Mouse (Mus musculus) skeletal muscle tissue, adult 2 months (tissue): ENCODE results near the gene Rbm20.
"Not testable (repeated sequence)": the region's sequence is repeated elsewhere in the genome, so short reads cannot be mapped to it uniquely, and the experiment has no call there.

Experiments used
- DNase-seq: peaks from one replicate; pipeline ENCODE4 v3.0.0-alpha.2; 2012; ENCODE audit warnings: low read depth, low spot score

Rbm20 gene

GRCm38 (mm10) chr19:53676718-53677634, at the start of gene Rbm20:
Gene Rbm20 (plus strand): TSS chr19:53677306.
- DNase-seq: peak; percentile 74

DNA sequence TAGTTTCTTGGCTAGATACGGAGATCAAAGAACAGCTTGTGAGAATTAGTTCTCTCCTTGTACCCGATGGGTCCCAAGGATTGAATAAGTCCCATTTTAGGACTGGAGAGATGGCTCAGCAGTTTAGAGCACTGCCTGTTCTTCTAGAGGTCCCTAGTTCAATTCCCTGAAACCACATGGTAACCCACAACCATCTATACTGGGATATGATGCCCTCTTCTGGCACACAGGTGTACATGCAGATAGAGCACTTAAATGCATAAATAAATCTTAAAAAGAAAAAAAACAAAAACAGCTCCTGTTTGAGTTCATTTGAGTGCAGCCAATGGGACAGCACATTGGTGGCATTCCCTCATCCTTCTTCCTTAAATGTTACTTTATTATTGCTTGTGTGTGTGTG, 39.1 kb upstream of the Rbm20 start:
- no peak for DNase-seq

DNA sequence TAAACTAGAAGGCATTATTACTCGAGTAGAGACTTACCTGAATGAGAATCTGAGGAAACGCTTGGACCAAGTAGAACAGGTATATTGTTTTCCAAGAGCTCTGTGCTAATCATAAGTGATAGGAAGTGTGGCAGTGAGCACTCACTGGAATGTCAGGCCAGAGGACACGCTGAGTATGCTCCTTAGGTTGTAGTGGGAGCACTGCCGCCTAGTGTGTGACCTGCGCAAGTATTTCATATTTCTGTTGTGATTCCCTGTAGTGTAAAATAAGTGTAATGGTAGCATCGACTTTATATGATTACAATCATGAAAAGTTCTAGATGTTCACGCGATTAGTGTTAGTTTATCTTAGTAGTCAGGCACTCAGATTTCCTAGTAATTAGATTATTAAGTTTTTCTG, 38.4 kb upstream of the Rbm20 start:
- no peak for DNase-seq

DNA sequence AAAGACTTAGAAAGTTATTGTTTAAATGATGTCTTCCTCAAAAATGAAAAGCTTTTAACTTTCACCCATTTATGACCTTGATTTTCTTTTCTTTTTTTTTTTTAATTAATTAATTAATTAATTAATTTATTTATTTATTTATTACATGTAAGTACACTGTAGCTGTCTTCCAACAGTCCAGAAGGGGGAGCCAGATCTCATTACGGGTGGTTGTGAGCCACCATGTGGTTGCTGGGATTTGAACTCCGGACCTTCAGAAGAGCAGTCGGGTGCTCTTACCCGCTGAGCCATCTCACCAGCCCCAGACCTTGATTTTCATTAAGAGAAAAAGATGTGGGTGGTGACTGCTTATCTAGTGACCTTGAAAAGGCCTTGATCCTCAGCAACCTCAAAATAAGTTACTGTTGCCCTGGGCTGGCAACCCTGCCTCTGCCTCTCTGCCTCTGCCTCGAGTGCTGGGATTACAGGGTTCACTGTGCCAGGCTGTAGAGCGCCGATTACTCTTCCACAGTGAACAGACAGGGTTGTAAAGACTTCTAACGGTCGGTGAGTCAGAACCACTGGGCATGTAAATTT, 33.0 kb upstream of the Rbm20 start:
- no peak for DNase-seq

- DNase-seq: no peak
Observed at GRCm38 (mm10) chr19:53647301-53647700, 29.8 kb upstream of the Rbm20 start.

- DNase-seq: peak; percentile 89
Observed at GRCm38 (mm10) chr19:53648056-53648455, 29.1 kb upstream of the Rbm20 start.

DNA sequence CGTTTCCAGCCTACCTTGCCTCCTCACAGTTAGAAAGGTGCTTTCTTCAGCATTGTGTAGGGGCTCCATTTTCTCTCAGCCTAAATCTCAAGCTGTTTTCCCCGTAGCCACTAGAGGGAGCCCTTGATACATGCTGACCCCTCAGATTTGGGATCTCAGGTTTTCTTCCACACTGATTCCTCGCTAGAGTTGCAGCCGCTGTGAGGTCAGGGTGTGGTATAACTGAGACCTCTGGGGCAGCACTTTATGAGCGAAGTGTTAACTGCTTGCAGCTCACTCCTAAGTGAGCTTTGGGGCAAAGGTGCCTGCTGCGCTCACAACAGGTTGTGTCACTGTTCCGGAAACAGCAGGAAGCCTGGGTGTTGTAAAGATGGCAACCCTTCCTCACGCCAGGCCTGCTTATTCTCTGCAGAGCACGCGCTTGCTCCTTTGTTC, 28.3 kb upstream of the Rbm20 start:
- DNase-seq: peak; percentile 88

DNA sequence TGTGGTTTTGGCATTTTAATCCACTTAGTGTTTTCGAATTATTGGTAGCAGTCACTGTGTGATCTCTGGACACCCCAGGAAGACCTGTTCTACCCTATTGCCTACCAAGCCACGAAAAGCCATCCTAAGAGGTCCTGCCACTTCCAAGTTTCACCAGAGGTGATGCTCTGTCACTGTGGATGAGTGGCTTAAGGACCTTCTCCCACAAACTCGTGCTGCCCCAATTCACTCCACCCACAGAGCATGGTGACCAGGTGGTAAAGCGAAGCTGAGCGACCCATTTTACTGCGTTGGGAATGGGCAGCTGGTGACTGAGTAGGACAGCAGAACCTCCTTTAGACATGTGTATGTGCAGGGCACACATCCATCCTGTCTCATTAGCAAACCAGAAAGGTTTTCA, 27.7 kb upstream of the Rbm20 start:
- no peak for DNase-seq

GRCm38 (mm10) chr19:53649802-53650201, 27.3 kb upstream of the Rbm20 start:
- DNase-seq: no peak

DNA sequence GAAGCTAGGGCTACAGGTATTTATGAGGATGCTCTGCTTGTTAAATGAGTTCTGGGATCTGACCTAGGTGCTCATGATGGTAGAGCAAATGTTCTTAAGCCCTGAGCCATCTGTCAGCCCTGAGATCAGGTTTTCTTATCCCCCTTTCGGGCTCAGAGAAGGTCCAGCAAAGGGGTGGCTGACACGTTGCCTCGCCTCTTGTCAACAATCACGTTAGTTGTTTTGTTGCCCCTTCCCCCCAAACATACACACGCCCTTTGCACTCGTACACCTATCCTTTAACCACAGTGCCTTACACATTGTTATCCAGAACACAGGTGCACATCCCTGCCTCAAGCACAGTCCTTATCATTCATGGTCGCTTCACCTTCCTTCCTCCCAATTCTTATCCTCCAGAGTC, 26.2 kb upstream of the Rbm20 start:
- DNase-seq: no peak

- DNase-seq: no peak
Observed at GRCm38 (mm10) chr19:53652267-53652666, 24.8 kb upstream of the Rbm20 start.

- DNase-seq: no peak
Observed at GRCm38 (mm10) chr19:53653624-53654467, 23.3 kb upstream of the Rbm20 start.

- not testable (repeated sequence) for DNase-seq
Observed at GRCm38 (mm10) chr19:53656443-53656842, 20.7 kb upstream of the Rbm20 start.

DNA sequence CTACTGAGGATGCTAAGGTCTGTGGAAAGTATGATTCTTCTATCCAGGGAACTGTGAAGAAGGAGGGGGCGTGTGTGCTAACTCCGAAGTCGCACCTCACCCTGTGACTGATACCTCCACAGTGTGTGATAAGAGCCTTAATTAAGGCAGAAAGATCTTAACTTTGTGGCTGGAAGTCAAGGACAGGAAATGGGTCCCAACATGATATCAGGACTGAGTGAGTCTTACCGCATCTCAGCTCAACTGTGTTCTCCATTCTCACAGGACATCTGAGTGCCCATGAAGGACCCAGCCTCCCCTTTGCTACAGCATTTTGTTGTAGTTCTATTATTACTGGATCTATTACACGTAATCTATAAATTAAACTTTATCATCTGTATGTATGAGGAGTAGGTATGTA, 19.7 kb upstream of the Rbm20 start:
- DNase-seq: no peak

DNA sequence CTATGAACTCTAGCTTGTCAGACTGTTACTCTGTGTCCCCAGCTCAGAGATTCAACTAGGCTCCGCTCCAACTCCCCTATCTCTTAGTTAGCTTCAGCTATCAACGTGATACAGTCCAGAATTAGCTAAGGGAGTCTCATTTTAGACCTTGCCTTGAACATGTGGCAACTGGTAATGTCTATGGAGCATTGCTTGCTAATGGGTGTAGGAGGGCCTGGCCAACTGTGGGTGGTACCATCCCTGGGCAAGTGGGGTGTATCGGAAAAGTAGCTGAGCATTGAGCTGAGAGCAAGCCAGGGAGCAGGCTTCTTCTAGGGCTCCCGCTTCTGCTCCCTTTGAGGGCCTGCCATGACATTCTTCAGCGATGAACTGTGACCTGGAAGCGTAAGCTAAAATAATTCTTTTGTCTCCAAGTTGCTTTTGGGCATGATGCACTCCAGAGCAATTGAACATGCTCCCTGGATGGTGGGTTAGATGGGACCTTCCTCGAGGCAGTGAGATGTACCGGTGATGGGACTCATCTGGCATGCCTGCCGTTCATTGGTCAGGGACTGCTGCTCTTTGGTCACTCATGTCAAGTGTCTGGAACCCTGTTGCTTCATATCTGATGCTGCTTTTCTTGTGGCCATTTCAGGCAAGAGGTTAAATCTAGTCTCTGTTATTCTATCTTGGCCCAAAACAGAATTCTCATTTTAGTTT, 16.2 kb upstream of the Rbm20 start:
- DNase-seq: no peak

DNA sequence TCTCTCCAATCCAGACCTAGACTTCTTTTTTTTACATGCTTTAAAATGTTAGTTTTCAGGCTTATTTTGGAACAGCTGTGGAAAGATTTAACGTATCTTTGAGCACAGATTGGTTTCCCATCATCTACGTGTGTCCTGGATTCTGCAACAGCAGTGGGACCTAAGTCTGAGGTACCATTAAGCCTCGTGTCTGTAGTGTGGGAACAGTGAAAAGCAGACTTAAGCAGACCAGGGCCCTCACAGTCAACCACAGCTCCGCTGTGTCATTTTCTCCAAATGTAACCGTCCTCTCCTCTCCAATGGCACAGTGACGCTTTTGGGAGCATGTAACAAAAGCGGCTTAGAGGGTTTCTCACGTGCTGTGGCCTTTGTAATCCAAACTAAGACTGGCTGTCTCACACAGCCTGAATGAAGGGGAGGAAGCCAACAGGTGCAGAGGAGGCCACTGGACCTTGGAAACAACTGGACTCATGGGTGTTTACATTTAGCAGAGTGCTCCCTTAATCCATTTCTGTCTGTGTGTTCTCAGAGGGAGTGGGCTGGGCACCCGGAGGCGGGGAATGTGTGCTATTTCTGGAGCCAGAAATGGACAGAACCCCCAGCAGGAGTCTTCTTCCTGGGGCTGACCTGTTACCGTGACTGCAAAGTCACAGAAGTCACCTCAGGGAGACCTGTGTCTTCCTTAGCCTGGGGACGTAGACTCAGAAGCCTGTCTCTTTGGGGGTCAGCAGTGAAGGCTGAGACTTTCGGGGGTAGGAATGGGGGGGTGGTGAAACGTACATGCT, 15.0 kb upstream of the Rbm20 start:
- DNase-seq: no peak

GRCm38 (mm10) chr19:53664831-53665230, 12.3 kb upstream of the Rbm20 start:
- DNase-seq: no peak

GRCm38 (mm10) chr19:53665391-53665790, 11.7 kb upstream of the Rbm20 start:
- DNase-seq: no peak

- DNase-seq: no peak
Observed at GRCm38 (mm10) chr19:53666708-53667107, 10.4 kb upstream of the Rbm20 start.

GRCm38 (mm10) chr19:53668821-53669220, 8.3 kb upstream of the Rbm20 start:
- no peak for DNase-seq
